Mouse (Mus musculus) stomach, embryonic 16.5 days (tissue): ENCODE measurements at regions not wholly inside any gene's neighbourhood (a gene's known extent, or its start where the extent isn't known, plus 50 kb on each side); places are given as distances from the start of the nearest gene placed in this dataset.
"Not testable (repeated sequence)": the region's sequence is repeated elsewhere in the genome, so short reads cannot be mapped to it uniquely, and the experiment has no call there.

ENCODE experiments used
- ATAC-seq: fragments of 200-750 bp; cut with Nextera tagmentation; 2 replicates; pipeline ENCODE4 v1.8.0; 2017; ENCODE audit warnings: moderate number of reproducible peaks, moderate TSS enrichment; ENCODE audit not compliant: insufficient read depth, low FRiP score
- H3K27ac ChIP-seq: fragments of 300-500 bp; sonication (generic); 2 replicates; pipeline ENCODE4 v1.5.1; 2014; ENCODE audit warnings: low read length
- H3K27me3 ChIP-seq: fragments of 300-500 bp; sonication (generic); 2 replicates; pipeline ENCODE4 v1.6.1; 2014; ENCODE audit warnings: low read length, control low read depth, mixed read lengths; ENCODE audit not compliant: control insufficient read depth, insufficient read depth
- H3K36me3 ChIP-seq: fragments of 300-500 bp; sonication (generic); 2 replicates; pipeline ENCODE4 v1.6.1; 2014; ENCODE audit warnings: low read length; ENCODE audit not compliant: control insufficient read depth, insufficient read depth
- H3K4me1 ChIP-seq: fragments of 300-500 bp; sonication (generic); 2 replicates; pipeline ENCODE4 v1.6.1; 2014; ENCODE audit warnings: low read length, control low read depth, mixed read lengths; ENCODE audit not compliant: control insufficient read depth, insufficient read depth
- H3K4me2 ChIP-seq: fragments of 300-500 bp; sonication (generic); 2 replicates; pipeline ENCODE4 v1.6.1; 2014; ENCODE audit warnings: low read depth, low read length, mixed read lengths
- H3K4me3 ChIP-seq: fragments of 300-500 bp; sonication (generic); replicated peaks from 2 replicates; pipeline ENCODE4 v1.5.1; 2014; ENCODE audit warnings: mild to moderate bottlenecking, low read length
- H3K9ac ChIP-seq: fragments of 300-500 bp; sonication (generic); 2 replicates; pipeline ENCODE4 v1.6.1; 2014; ENCODE audit warnings: low read length
- H3K9me3 ChIP-seq: fragments of 300-500 bp; sonication (generic); replicated peaks from 2 replicates; pipeline ENCODE4 v1.6.1; 2016; ENCODE audit warnings: low read length, control low read depth; ENCODE audit not compliant: control insufficient read depth
- WGBS: fragments of 180-500 bp; shearing (Covaris S2); extraction: QIAGEN DNeasy Blood & Tissue Kit; methylation state at CpG from one replicate; pipeline ENCODE4 v1.1.7; 2014; 5-methylcytosine and 5-hydroxymethylcytosine counted together

DNA sequence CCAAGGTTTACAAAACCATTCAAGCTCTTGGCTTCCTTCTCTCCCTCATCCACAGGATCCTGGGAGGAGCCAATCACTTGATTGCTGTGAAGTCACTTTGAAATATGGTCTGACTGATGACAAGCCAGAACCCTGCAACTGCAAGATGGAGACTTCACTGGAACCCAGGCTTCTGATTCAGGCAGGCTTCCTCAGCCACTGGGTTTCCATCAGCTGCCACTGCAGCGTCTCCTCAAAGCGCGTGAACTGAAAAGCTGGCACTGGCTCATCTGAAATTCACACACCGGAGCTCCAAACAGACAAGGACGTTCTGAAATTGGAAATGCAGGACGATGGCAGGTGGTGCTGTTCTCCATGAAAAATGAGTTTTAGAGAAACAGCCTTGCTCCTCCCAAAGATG is 280.1 kb upstream of the AI593442 start:
- no peak overlapping the region for H3K9ac ChIP-seq
- H3K36me3 ChIP-seq, result no peaks in the 10 kb centered on the region
- ATAC-seq, result no peak
- no peak overlapping the region for H3K27ac ChIP-seq
- no peaks in the 10 kb centered on the region for H3K4me1 ChIP-seq
- H3K27me3 ChIP-seq, result no peaks in the 10 kb centered on the region
- 66% methylated on average over 6 of the region's 6 CpGs for WGBS
- no peak overlapping the region for H3K4me3 ChIP-seq
- no peaks in the 10 kb centered on the region for H3K9me3 ChIP-seq
- no peak overlapping the region for H3K4me2 ChIP-seq

DNA sequence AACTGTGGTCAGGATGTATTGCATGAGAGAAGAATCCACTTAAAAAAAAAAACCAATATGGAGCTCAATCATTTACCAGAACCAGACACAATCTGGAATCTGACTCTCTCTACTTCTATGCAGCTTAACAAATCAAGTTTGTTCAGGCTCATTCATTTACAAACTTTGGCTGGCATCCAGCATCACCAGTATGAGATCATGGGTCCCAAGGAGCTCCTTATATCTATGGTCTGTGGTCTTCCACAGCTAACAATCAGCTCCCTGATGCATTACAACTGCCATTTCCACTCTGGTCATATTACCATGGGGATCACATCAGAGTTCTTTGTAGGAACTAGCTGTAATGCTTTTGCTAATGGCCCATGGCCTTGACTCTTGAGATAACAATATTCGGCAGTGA is 277.7 kb upstream of the AI593442 start:
- Histone ChIP-seq H3K4me2 (no peak overlapping the region), H3K27me3 (no peaks in the 10 kb centered on the region), H3K27ac (no peak overlapping the region), H3K4me1 (no peaks in the 10 kb centered on the region), H3K9ac (no peak overlapping the region), H3K4me3 (no peak overlapping the region), H3K36me3 (no peaks in the 10 kb centered on the region), H3K9me3 (no peaks in the 10 kb centered on the region)
- no peak for ATAC-seq
- 71% methylated on average over 1 of the region's 1 CpGs for WGBS

DNA sequence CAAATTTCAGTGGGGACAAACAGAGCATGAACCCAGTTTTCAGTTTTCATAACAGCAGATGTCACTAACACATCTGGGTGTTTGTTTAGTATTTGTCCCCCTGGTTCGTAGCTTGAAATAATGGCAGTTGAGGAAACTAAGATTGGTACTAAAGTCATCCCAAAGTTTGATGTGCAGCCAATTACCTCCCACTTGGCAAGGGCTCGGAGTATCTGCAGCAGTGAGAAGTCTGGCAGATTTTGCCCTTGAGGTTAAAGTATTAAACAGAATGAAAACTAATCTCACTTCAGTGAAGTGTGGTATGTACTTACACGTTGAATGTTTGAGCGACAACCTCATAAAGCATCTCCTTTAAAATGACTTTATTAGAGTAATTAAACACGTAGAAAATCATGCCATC is 264.5 kb upstream of the AI593442 start:
- no peak overlapping the region for H3K4me2 ChIP-seq
- no peak overlapping the region for H3K9ac ChIP-seq
- WGBS, result 42% methylated on average over 5 of the region's 5 CpGs
- H3K4me1 ChIP-seq, result peaks cover 9% of the 10 kb centered on the region
- no peaks in the 10 kb centered on the region for H3K36me3 ChIP-seq
- ATAC-seq, result no peak
- H3K4me3 ChIP-seq, result no peak overlapping the region
- H3K27ac ChIP-seq, result no peak overlapping the region
- no peaks in the 10 kb centered on the region for H3K9me3 ChIP-seq
- no peaks in the 10 kb centered on the region for H3K27me3 ChIP-seq

DNA sequence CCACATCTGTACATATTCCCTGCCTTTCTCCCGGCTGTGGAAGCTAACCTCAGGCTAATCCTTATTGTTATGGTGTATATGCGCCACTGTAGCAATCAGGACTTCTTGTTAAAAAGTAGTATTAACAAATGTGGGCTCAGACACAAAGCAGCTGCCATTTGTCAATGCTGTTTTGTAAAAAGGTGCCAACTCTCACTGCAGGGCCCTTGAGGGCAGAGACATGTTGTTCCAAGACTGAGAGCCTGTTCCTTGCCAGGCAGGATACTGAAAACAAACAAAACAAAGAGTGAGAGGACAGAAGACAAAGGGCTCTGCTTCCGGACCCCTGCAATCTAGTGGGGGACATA is 262.0 kb upstream of the AI593442 start:
- no peaks in the 10 kb centered on the region for H3K9me3 ChIP-seq
- H3K27me3 ChIP-seq, result no peaks in the 10 kb centered on the region
- H3K4me3 ChIP-seq, result no peak overlapping the region
- H3K4me2 ChIP-seq, result no peak overlapping the region
- no peak overlapping the region for H3K27ac ChIP-seq
- no peak overlapping the region for H3K9ac ChIP-seq
- ATAC-seq, result no peak
- peaks cover 9% of the 10 kb centered on the region for H3K4me1 ChIP-seq
- 29% methylated on average over 3 of the region's 3 CpGs for WGBS
- no peaks in the 10 kb centered on the region for H3K36me3 ChIP-seq

DNA sequence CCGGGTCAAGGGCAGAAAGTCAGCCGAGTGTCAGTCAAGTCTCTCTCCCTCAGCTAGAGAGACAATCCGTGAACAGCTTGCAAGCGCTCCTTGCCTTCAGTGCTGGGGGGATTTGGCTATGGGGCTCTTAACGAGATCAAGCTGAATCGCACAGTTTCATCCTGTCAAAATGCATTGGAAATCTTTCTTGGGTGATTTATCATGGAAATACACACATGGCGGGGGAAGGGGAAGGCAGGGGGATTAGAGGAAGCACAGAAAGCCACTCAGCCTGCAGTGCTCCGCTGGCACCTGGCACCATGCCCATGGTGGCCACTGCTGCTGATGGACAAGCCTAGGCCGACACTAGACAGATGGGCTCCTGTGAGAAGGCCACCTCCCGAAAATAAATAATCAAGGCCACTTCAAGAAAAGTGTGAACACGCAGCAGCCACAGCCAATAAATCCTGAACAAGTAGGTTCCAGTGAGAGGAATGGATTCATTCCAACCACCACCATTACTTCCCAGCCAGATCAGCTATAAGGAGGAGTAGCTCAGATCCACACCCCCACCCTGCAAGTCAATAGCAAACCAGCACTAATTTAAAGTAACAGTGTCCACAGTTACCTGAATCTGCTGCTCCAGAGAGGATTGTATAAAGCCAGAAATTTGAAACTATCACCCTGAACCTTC is 261.5 kb upstream of the AI593442 start:
- Histone ChIP-seq H3K36me3 (no peaks in the 10 kb centered on the region), H3K9me3 (no peaks in the 10 kb centered on the region), H3K9ac (no peak overlapping the region), H3K4me3 (no peak overlapping the region), H3K27me3 (no peaks in the 10 kb centered on the region), H3K4me2 (0 out of 2 replicates have a peak overlapping the region, but pooled peaks have one; percentile 9), H3K27ac (peak overlapping the region; percentile 46), H3K4me1 (peaks cover 9% of the 10 kb centered on the region)
- WGBS, result 34% methylated on average over 11 of the region's 11 CpGs
- no peak; the same call in 1 of the 2 replicates for ATAC-seq

DNA sequence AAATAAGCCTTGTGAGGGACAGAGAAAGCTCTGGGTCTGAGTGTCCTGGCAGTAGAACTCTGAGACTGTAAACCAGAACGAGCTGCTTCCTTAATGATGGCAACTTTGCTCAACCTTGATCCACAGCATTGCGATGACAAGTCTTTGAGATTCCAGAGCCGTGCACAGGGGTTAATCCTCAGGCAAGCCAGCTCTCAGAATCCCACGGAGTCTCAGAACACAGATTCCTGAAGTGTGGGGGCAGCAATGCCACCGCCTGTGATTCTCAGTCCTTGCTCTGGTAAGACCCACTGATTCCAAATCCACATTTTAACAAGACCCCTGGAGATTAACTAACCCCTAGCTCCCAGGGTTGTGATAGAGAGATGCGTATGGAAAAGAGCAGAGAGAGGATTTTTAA is 255.5 kb upstream of the AI593442 start:
- Histone ChIP-seq H3K9ac (no peak overlapping the region), H3K4me2 (no peak overlapping the region), H3K36me3 (no peaks in the 10 kb centered on the region), H3K27me3 (no peaks in the 10 kb centered on the region), H3K4me1 (no peaks in the 10 kb centered on the region), H3K4me3 (no peak overlapping the region), H3K9me3 (no peaks in the 10 kb centered on the region), H3K27ac (no peak overlapping the region)
- WGBS, result 50% methylated on average over 6 of the region's 6 CpGs
- ATAC-seq, result no peak

DNA sequence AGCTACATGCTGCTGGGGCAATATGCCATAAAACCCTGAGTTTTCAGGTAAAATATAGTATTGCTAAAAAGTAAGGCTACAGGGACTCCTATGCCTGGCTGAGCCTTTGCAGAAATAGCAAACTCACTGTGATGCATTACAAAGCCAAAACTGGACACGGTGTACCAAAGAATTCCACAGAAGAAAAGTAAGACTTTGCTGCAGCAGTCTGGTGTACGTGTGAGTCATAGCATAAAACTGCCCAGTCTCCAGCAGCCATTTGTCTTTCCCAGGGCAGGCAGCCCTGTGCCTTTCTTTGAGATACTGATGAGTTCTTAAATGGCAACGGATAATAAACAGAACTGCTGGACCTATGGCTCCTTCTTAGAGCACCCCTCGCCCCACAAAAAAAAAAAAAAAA is 237.9 kb upstream of the AI593442 start:
- no peak overlapping the region for H3K27ac ChIP-seq
- no peaks in the 10 kb centered on the region for H3K9me3 ChIP-seq
- no peaks in the 10 kb centered on the region for H3K4me1 ChIP-seq
- H3K4me2 ChIP-seq, result no peak overlapping the region
- H3K9ac ChIP-seq, result no peak overlapping the region
- H3K4me3 ChIP-seq, result no peak overlapping the region
- WGBS, result 54% methylated on average over 4 of the region's 4 CpGs
- no peaks in the 10 kb centered on the region for H3K27me3 ChIP-seq
- no peaks in the 10 kb centered on the region for H3K36me3 ChIP-seq
- no peak for ATAC-seq

DNA sequence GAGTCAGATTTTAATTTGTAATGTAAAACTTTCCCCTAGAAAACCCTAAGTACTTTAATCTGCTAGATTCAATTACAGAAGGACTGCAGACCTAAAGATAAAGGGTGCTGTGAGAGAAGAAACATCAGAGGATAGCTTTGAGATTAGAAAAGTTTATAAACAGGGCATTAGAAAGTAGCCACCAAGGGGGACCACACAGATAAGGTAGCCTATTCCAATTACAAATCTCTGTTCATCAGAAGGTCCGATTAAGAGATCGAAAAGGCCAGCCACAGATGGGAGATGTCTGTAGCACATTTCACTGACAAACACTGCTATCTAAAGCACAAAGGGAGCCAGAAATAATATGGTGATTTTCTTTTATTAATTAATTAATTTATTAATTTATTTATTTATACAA is 209.1 kb upstream of the AI593442 start:
- H3K9ac ChIP-seq, H3K9me3 ChIP-seq, H3K4me3 ChIP-seq, H3K36me3 ChIP-seq, ATAC-seq, H3K27me3 ChIP-seq, H3K4me1 ChIP-seq, H3K27ac ChIP-seq, H3K4me2 ChIP-seq: not testable (repeated sequence)
- WGBS, result no CpG with 5 or more reads among the region's 2 CpGs

DNA sequence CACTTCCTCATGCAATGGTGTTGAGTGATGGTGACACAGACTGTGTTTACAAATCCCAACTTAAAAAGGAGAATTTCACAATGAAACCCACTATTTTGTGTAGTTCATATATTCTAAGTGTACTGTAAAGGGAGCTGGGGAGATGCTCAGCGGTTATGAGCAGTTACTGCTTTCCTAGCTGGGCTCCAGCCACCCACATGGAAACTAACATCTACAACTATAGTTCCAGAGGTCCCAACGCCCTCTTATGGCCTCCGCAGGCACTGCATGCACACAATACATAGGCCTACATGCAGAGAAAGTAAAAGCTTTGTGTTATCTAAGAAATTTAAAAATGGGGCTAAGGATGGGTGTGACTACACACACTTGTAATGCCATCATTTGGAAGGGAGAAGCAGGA is 208.4 kb upstream of the AI593442 start:
- WGBS, result no CpG with 5 or more reads among the region's 3 CpGs
- H3K27me3 ChIP-seq, H3K4me2 ChIP-seq, H3K9ac ChIP-seq, H3K36me3 ChIP-seq, H3K4me3 ChIP-seq, H3K9me3 ChIP-seq, H3K4me1 ChIP-seq, ATAC-seq, H3K27ac ChIP-seq: not testable (repeated sequence)

DNA sequence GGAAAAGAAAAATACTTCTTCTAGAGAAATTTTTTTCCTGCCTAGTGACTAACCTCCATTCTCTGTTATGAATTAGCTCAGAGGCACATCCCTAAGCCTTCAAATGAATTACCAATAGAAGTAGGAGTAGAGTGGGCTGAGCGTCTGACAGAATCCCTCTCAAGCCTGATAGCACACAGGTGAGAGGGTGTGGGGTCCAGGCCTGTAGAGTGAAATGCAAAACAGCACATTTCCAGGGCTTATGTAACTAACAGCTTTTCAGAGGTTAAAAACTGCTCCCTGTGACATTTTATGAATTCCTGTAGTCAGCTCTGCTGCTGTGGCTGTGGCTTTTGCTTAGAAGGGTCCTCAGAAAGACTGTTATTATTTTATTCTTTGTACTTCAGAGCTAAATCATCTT is 187.7 kb upstream of the AI593442 start:
- 61% methylated on average over 1 of the region's 1 CpGs for WGBS
- Histone ChIP-seq H3K27me3 (no peaks in the 10 kb centered on the region), H3K9ac (no peak overlapping the region), H3K4me1 (no peaks in the 10 kb centered on the region), H3K4me3 (no peak overlapping the region), H3K36me3 (no peaks in the 10 kb centered on the region), H3K4me2 (no peak overlapping the region), H3K9me3 (no peaks in the 10 kb centered on the region), H3K27ac (no peak overlapping the region)
- ATAC-seq, result no peak
